Mouse (Mus musculus): ENCODE data around the gene Tlr12. TPM values are rescaled to one million over a fixed set of nuclear protein-coding genes. Genes with fewer than 3 reads are reported as not detected.

Gene Tlr12
- polyA plus RNA-seq, 2 experiments: 0.14 to 0.81 TPM

- Histone ChIP-seq H3K27me3 (ENCODE audit: control insufficient read depth, insufficient read depth, low read length) (no peaks in the 10 kb centered on the region), H3K4me3 (ENCODE audit: insufficient read depth in 1 of 2, low read depth in 2 of 2, low read length in 2 of 2) (no peak overlapping the region), H3K27ac (no peak overlapping the region), H3K36me3 (replicated peaks; ENCODE audit: control insufficient read depth, insufficient read depth, low read depth) (no peaks in the 10 kb centered on the region), H3K9ac (replicated peaks) (no peak overlapping the region), H3K9me3 (ENCODE audit: control insufficient read depth, low read length) (no peaks in the 10 kb centered on the region), H3K4me2 (ENCODE audit: low read depth) (no peak overlapping the region), H3K4me1 (replicated peaks; ENCODE audit: control insufficient read depth in 2 of 2, insufficient read depth in 2 of 2, low read length in 1 of 2) (peaks cover 0 to 17% of the 10 kb centered on the region in 2 experiments; a peak in 2 of 4 replicates)
- 50% methylated on average over 8 of the region's 8 CpGs for WGBS (ENCODE audit: insufficient replicate concordance)
- TF ChIP-seq CTCF (IDR thresholded peaks at IDR 0.05; ENCODE audit: low read depth): no peak
- TF ChIP-seq EP300 (IDR thresholded peaks at IDR 0.05; ENCODE audit: low read depth): no peak
- ATAC-seq (ENCODE audit: insufficient read depth): no peak
- DNase-seq (ENCODE audit: low read depth in 3 of 3, low spot score in 3 of 3): no peak
Measured at GRCm38 (mm10) chr4:128648567-128649255, 30.3 kb upstream of the Tlr12 start.

- H3K27ac ChIP-seq: no peak overlapping the region
- H3K36me3 ChIP-seq (replicated peaks; ENCODE audit: control insufficient read depth, insufficient read depth, low read depth): no peaks in the 10 kb centered on the region
- DNase-seq (ENCODE audit: low read depth in 3 of 3, low spot score in 3 of 3): no peak
- TF ChIP-seq CTCF (IDR thresholded peaks at IDR 0.05; ENCODE audit: low read depth) (no peak), EP300 (IDR thresholded peaks at IDR 0.05; ENCODE audit: low read depth) (no peak)
- H3K4me1 ChIP-seq (replicated peaks; ENCODE audit: control insufficient read depth in 2 of 2, insufficient read depth in 2 of 2, low read length in 1 of 2): peaks cover 0 to 17% of the 10 kb centered on the region in 2 experiments; a peak in 2 of 4 replicates
- WGBS (ENCODE audit: insufficient replicate concordance): 51% methylated on average over 7 of the region's 7 CpGs
- H3K9me3 ChIP-seq (ENCODE audit: control insufficient read depth, low read length): no peaks in the 10 kb centered on the region
- no peak for ATAC-seq (ENCODE audit: insufficient read depth)
- no peak overlapping the region for H3K9ac ChIP-seq (replicated peaks)
- H3K4me3 ChIP-seq (ENCODE audit: insufficient read depth in 1 of 2, low read depth in 2 of 2, low read length in 2 of 2): no peak overlapping the region
- H3K4me2 ChIP-seq (ENCODE audit: low read depth): no peak overlapping the region
- H3K27me3 ChIP-seq (ENCODE audit: control insufficient read depth, insufficient read depth, low read length): no peaks in the 10 kb centered on the region
Measured at GRCm38 (mm10) chr4:128646762-128647161, 28.3 kb upstream of the Tlr12 start.

- peaks cover 0 to 17% of the 10 kb centered on the region in 2 experiments; a peak in 2 of 4 replicates for H3K4me1 ChIP-seq (replicated peaks; ENCODE audit: control insufficient read depth in 2 of 2, insufficient read depth in 2 of 2, low read length in 1 of 2)
- H3K4me3 ChIP-seq (ENCODE audit: insufficient read depth in 1 of 2, low read depth in 2 of 2, low read length in 2 of 2): no peak overlapping the region
- no peak overlapping the region for H3K27ac ChIP-seq
- TF ChIP-seq EP300 (IDR thresholded peaks at IDR 0.05; ENCODE audit: low read depth): no peak
- no peak for DNase-seq (ENCODE audit: low read depth in 3 of 3, low spot score in 3 of 3)
- H3K9me3 ChIP-seq (ENCODE audit: control insufficient read depth, low read length): no peaks in the 10 kb centered on the region
- H3K4me2 ChIP-seq (ENCODE audit: low read depth): no peak overlapping the region
- no peaks in the 10 kb centered on the region for H3K36me3 ChIP-seq (replicated peaks; ENCODE audit: control insufficient read depth, insufficient read depth, low read depth)
- H3K27me3 ChIP-seq (ENCODE audit: control insufficient read depth, insufficient read depth, low read length): no peaks in the 10 kb centered on the region
- ATAC-seq (ENCODE audit: insufficient read depth): no peak
- no peak overlapping the region for H3K9ac ChIP-seq (replicated peaks)
- WGBS (ENCODE audit: insufficient replicate concordance): 59% methylated on average over 6 of the region's 6 CpGs
Measured at GRCm38 (mm10) chr4:128645896-128646295, 27.5 kb upstream of the Tlr12 start.

GRCm38 (mm10) chr4:128641766-128642717 lies 23.6 kb upstream of the Tlr12 start:
- H3K27ac ChIP-seq: no peak overlapping the region
- no peak overlapping the region for H3K9ac ChIP-seq (replicated peaks)
- DNase-seq (ENCODE audit: low read depth in 3 of 3, low spot score in 3 of 3): no peak

More at GRCm38 (mm10) chr4:128641766-128642717, 23.6 kb upstream of the Tlr12 start:
- Histone ChIP-seq H3K9me3 (ENCODE audit: control insufficient read depth, low read length) (no peaks in the 10 kb centered on the region), H3K4me3 (ENCODE audit: insufficient read depth in 1 of 2, low read depth in 2 of 2, low read length in 2 of 2) (no peak overlapping the region), H3K36me3 (replicated peaks; ENCODE audit: control insufficient read depth, insufficient read depth, low read depth) (no peaks in the 10 kb centered on the region), H3K4me1 (replicated peaks; ENCODE audit: control insufficient read depth in 2 of 2, insufficient read depth in 2 of 2, low read length in 1 of 2) (peaks cover 0 to 6% of the 10 kb centered on the region in 2 experiments; a peak in 1 of 4 replicates), H3K27me3 (ENCODE audit: control insufficient read depth, insufficient read depth, low read length) (no peaks in the 10 kb centered on the region), H3K4me2 (ENCODE audit: low read depth) (no peak overlapping the region)
- no peak for ATAC-seq (ENCODE audit: insufficient read depth)
- 22% methylated on average over 23 of the region's 23 CpGs for WGBS (ENCODE audit: insufficient replicate concordance)
- TF ChIP-seq EP300 (IDR thresholded peaks at IDR 0.05; ENCODE audit: low read depth): no peak
- TF ChIP-seq CTCF (IDR thresholded peaks at IDR 0.05; ENCODE audit: low read depth): no peak
